Mouse (Mus musculus): ENCODE measurements around the gene Qars.

Qars gene

GRCm38 (mm10) chr9:108507619-108508434 lies at the start of gene Qars:
Gene Qars, plus strand, starts transcription at chr9:108507706.
- DNase-seq (ENCODE audit: low read depth, low spot score): peak; percentile 93

DNA sequence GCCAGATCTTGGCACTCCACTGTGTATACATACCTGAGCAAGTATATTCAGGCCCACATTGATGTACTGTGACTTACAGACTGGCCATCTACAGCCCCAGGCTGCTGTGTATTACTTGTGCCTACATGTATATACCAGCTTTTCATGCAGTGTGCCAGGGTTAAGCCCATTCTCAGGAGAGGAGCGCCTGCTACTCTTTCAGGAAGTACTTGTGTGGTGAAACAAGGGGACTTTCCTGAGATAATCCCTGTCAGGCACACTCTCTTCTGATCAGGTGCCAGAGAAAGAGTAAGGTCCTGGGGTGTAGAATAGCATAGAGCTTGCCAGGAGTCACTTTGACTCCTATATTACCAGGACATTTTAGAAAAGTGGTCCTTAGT lies 47.6 kb upstream of the Qars start:
- DNase-seq (ENCODE audit: low read depth, low spot score): no peak

GRCm38 (mm10) chr9:108460319-108461178 lies 47.0 kb upstream of the Qars start, which contains the start of gene Ccdc71:
Gene Ccdc71, plus strand, starts transcription at chr9:108460527.
- DNase-seq (ENCODE audit: low read depth, low spot score): peak; percentile 81

DNA sequence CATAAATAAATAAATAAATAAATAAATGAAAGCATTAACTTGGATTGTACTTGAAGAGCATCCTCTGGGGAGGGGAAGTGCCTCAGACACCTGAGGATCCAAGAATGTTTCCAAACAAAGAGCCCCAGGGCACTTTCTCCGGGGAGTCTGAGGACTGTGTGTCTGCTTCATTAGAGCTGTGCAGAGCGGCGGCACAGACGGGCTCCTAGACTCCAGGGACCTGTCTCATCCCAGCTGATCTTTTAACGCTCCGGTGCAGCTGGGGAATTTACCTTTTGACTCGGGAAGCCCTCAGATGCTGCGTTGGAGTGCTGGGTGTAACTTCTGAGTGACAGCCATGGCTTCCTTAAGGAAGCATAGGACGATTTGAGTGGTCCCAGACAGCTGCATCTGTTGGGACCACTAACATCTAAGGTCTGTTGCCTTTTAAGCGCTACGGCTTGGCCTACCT lies 46.3 kb upstream of the Qars start, which contains the start of gene Klhdc8b:
TSS of gene Klhdc8b (minus strand) at position 401 of the 451 bp plus-strand sequence.
- DNase-seq (ENCODE audit: low read depth, low spot score): no peak

GRCm38 (mm10) chr9:108461675-108462074 lies 45.8 kb upstream of the Qars start:
- no peak for DNase-seq (ENCODE audit: low read depth, low spot score)

DNA sequence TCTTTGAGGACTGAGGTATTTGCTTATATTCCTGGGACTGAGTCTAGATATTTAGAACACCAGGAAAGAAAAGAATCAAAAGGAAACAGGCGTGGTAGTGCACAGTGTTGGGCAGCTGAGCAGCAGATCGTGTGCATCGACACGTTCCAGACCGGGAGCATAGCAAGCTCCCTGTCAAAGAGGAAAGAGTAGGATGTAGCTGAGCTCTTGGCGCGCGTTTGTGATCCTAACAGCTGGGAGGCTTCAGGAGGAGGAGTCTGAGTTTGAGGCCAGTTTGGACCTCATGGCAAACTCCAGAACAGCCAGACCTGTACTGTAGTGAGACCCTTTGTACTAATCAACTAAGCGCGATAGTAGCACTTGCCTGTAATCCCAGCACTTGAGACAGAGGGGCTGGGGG lies 45.3 kb upstream of the Qars start:
- DNase-seq (ENCODE audit: low read depth, low spot score): no peak

- no peak for DNase-seq (ENCODE audit: low read depth, low spot score)
Observed at GRCm38 (mm10) chr9:108463713-108464112, 43.8 kb upstream of the Qars start.

GRCm38 (mm10) chr9:108466219-108466618 lies 41.3 kb upstream of the Qars start:
- DNase-seq (ENCODE audit: low read depth, low spot score): no peak

DNA sequence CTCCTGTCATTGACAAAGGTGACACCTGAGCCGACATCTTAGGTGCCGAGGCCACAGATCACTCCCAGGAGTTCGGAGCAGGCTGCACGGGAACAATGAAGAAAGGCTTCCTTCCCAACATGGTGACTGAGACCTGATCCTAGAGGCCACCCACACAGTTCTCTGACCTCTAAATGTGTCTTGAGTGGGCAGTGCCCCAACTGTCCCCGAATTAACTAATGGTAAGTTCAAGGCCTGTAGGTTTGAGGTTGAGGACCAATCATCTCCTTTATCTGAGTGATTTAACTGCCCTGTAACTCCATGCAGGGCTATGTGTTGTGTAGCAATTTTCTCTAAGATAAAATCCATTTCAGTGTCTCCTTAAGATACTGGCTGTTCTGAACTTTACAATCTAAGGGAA lies 38.1 kb upstream of the Qars start:
- DNase-seq (ENCODE audit: low read depth, low spot score): no peak

DNA sequence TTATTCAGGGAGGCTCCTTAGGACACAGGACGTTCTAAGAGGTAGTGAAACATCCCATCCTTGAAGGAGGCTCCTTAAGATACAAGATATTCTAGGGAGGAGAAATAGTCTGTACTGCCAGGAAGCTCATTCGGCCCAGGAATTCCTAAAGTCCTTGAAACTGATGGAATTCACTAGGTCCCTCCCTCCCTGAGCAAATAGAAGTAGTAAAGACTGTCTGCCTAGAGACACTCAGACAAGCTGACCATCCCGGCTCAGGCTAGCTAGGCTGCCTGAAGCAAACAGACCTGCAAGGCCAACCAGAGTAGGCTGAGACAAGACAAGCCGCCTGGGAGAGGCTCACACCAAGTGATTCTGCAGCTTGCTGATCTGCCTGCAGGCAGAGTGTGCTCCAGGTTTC lies 37.7 kb upstream of the Qars start:
- DNase-seq (ENCODE audit: low read depth, low spot score): no peak

- no peak for DNase-seq (ENCODE audit: low read depth, low spot score)
Observed at GRCm38 (mm10) chr9:108474528-108474927, 33.0 kb upstream of the Qars start.

DNA sequence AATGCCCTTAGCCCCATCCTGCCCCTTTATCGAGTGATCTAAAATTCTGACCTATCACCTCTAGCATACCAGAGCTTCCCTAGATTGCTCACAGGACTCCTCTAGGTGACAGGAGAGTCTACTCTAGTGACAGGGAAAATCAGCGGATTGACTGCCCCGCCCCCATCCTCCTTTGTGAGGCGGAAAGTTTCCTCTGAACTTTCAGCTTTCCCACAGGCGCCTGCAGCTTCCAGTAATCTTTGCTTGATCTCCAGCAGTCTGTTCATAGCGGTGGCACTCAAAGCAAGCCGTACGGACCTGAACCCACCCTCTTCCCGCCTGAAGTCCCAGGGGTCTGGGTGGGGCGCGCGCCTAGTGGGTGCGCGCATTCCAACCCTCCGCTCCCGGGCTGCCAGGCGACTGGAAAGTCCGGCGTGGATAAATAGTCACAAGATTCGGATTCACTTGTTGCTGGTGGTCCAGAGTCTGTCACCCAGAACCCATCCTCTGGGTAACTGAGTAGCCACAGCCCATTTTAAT lies 28.8 kb upstream of the Qars start:
- DNase-seq (ENCODE audit: low read depth, low spot score): peak; percentile 78

DNA sequence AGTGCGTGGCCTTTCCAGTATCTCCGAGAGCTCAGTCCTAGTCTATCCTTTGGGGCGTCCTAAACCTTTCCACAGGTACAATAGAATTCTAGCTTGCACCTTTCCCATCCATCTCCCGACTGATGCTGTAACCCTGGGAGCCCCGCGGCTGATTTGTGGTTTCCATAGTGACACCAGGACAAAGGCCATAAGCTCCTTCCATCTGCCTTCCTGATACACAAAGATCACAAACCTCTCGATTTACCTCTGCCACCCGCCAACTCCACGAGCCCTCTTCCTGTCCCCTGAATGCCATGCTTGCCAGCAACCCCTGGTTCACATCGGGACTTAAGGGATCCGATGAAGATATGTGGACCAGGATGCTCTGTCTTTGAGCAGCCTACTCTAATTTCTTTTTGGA lies 28.3 kb upstream of the Qars start:
- DNase-seq (ENCODE audit: low read depth, low spot score): no peak

GRCm38 (mm10) chr9:108479721-108480351 lies 27.7 kb upstream of the Qars start, which contains the start of gene Lamb2:
Gene Lamb2, plus strand, starts transcription at chr9:108479736.
- peak; percentile 72 for DNase-seq (ENCODE audit: low read depth, low spot score)

DNA sequence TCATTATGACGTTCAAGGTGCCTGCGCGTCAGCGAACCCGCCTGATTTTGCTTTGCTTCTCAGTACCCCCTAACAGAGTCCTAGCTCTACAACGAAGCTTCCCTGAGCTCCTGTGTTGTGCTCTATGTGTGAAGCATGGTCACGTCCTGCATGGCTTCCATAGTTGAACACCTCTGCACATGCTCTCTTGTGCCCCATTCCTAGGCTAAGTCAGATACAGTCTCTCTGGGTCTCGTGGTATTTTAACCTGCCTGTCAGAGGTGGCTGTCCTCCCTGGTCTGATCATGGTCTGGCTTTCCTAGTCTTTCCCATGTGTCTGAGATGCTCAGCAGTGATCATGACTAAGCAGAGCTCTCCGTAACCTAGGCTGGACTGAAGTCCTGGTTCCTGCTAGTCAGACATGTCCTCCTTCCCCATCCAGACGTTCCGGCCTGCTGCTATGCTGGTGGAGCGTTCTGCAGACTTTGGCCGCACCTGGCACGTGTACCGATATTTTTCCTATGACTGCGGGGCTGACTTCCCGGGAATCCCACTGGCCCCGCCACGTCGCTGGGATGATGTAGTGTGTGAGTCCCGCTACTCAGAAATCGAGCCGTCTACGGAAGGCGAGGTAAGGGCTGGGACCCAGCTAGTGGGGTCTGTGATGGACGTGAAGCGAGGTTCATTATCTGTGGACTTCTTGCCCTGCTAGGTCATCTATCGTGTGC lies 26.5 kb upstream of the Qars start:
- DNase-seq (ENCODE audit: low read depth, low spot score): no peak

- DNase-seq (ENCODE audit: low read depth, low spot score): no peak
Observed at GRCm38 (mm10) chr9:108481520-108482210, 25.8 kb upstream of the Qars start.

DNA sequence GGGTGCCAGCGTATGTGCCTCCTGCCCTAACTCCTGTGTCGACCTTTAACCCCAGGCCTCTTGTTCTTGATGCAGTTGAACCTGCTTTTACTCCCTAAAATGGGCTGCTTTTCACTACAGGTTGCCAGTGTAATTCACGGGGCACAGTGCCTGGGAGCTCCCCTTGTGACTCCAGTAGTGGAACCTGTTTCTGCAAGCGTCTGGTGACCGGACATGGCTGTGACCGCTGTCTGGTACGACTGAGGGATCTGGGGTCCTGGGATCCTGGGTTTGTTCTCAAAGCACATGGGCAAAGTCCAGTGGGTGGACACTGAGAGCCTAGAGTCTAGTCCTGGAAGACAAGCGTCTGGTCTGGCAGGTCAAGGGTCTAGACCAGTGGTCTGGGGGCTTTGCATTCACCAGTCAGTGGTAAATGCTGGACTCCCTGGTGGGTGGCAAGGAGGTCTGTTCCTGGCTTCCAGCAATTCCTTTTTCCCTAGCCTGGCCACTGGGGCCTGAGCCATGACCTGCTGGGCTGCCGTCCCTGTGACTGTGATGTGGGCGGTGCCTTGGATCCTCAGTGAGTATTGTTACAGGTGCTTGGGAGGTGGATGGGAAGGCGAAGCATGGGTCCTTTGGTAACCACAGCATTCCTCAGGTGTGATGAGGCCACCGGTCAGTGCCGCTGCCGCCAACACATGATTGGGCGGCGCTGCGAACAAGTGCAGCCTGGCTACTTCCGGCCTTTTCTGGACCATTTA lies 24.3 kb upstream of the Qars start:
- no peak for DNase-seq (ENCODE audit: low read depth, low spot score)

DNA sequence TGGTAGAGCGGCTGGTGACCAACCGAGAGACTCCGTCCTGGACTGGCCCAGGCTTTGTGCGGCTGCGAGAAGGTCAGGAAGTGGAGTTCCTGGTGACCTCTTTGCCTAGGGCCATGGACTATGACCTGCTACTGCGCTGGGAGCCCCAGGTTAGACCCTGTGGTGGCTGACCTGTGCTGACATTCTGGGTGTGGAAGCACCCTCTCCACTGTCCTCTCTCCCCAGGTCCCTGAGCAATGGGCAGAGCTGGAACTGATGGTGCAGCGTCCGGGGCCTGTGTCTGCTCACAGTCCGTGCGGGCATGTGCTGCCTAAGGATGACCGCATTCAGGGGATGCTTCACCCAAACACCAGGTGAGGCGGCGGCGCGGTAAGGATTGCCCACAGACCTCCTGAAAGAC lies 23.5 kb upstream of the Qars start:
- no peak for DNase-seq (ENCODE audit: low read depth, low spot score)

GRCm38 (mm10) chr9:108485301-108485875 lies 22.1 kb upstream of the Qars start:
- DNase-seq (ENCODE audit: low read depth, low spot score): no peak

Data from skeletal muscle tissue, adult 2 months (tissue).